Mouse (Mus musculus): ENCODE measurements around the gene Nek1. TPM values are rescaled to one million over a fixed set of nuclear protein-coding genes. Genes with fewer than 3 reads are reported as not detected.

Nek1 gene
- polyA plus RNA-seq, 1 experiment from 2014 or later = 7.8 TPM

- Histone ChIP-seq H3K9ac (ENCODE audit: low read length) (no peak overlapping the region), H3K4me3 (ENCODE audit: low read depth, low read length) (no peak overlapping the region), H3K9me3 (ENCODE audit: control insufficient read depth, low read length) (no peaks in the 10 kb centered on the region), H3K4me1 (replicated peaks; ENCODE audit: control insufficient read depth, insufficient read depth) (0 out of 2 replicates have a peak, but pooled peaks cover 2% of the 10 kb centered on the region), H3K27ac (replicated peaks) (no peak overlapping the region), H3K27me3 (ENCODE audit: control insufficient read depth, insufficient read depth, low read length) (no peaks in the 10 kb centered on the region), H3K4me2 (replicated peaks; ENCODE audit: low read depth) (no peak overlapping the region), H3K36me3 (ENCODE audit: control insufficient read depth, insufficient read depth, low read length) (no peaks in the 10 kb centered on the region)
- ATAC-seq (ENCODE audit: low FRiP score, low TSS enrichment) (no peak), DNase-seq (ENCODE audit: low spot score) (no peak)
- WGBS = 68% methylated on average over 12 of the region's 12 CpGs
- no peak for TF ChIP-seq EP300 (optimal IDR thresholded peaks at IDR 0.05)
Measured at GRCm38 (mm10) chr8:61177680-61178593, 184.9 kb downstream of the Nek1 start.

DNA sequence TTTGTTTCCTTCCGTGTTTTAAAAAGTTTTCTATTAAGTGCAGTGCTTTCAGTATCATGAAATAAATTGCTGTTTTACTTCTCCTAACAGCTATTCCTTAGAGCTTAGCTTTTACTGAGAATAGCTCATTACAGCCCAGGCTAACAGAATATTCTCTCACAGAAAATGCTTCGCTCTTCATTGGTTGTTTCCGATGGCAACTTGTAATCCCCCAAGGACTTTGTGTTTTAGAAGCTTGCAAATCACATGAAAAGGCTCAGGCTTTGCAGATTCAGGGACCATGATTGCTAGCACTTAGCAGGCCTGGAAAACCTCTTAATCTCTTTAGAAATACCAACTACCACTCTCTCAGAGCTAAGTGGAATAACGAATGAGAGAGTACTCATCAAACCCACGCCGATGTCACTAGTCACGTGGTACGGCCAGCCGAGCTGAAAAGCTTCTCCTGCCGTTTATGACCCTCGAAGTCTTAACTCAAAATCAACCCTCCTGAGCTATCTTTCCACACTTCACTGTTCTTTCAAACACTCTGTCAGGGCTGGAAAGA, 185.7 kb downstream of the Nek1 start:
- Histone ChIP-seq H3K27me3 (ENCODE audit: control insufficient read depth, insufficient read depth, low read length) (no peaks in the 10 kb centered on the region), H3K27ac (replicated peaks) (no peak overlapping the region), H3K4me2 (replicated peaks; ENCODE audit: low read depth) (no peak overlapping the region), H3K4me1 (replicated peaks; ENCODE audit: control insufficient read depth, insufficient read depth) (0 out of 2 replicates have a peak, but pooled peaks cover 2% of the 10 kb centered on the region), H3K4me3 (ENCODE audit: low read depth, low read length) (no peak overlapping the region), H3K9ac (ENCODE audit: low read length) (no peak overlapping the region), H3K36me3 (ENCODE audit: control insufficient read depth, insufficient read depth, low read length) (no peaks in the 10 kb centered on the region), H3K9me3 (ENCODE audit: control insufficient read depth, low read length) (no peaks in the 10 kb centered on the region)
- WGBS = 72% methylated on average over 11 of the region's 11 CpGs
- TF ChIP-seq EP300 (optimal IDR thresholded peaks at IDR 0.05) (no peak), CTCF (IDR thresholded peaks at IDR 0.05; ENCODE audit: low read depth) (no peak)
- DNase-seq (ENCODE audit: low spot score) = no peak
- no peak for ATAC-seq (ENCODE audit: low FRiP score, low TSS enrichment)

Other genes starting within 250 kb of the Nek1 start
- 43.8 and 47.0 TPM in 2 replicates for gene Hpf1, start 102.8 kb upstream of the Nek1 start, polyA plus RNA-seq (2015; fragmentation: Nextera tagmentation; extraction: Ambion mirVana)
- gene Clcn3, start 9.9 kb upstream of the Nek1 start, polyA plus RNA-seq (2015; fragmentation: Nextera tagmentation; extraction: Ambion mirVana) = 21.3 and 21.7 TPM in 2 replicates
- 4.8 and 5.0 TPM in 2 replicates for gene Sh3rf1, start 230.7 kb downstream of the Nek1 start, polyA plus RNA-seq (2015; fragmentation: Nextera tagmentation; extraction: Ambion mirVana)

All from stomach, postnatal 0 days (tissue).